Mouse (Mus musculus) stomach, postnatal 0 days (tissue): ENCODE measurements at regions not wholly inside any gene's neighbourhood (a gene's known extent, or its start where the extent isn't known, plus 50 kb on each side); places are given as distances from the start of the nearest gene placed in this dataset.

Experiments used
- ATAC-seq: fragments of 200-750 bp; cut with Nextera tagmentation; 2 replicates; pipeline ENCODE4 v1.8.0; 2017; ENCODE audit not compliant: low FRiP score, low TSS enrichment
- DNase-seq: peaks from one replicate; pipeline ENCODE4 v3.0.0-alpha.2; 2016; ENCODE audit warnings: low spot score
- H3K27ac ChIP-seq: fragments of 300-500 bp; sonication (generic); replicated peaks from 2 replicates; pipeline ENCODE4 v1.5.1; 2014; ENCODE audit warnings: mild to moderate bottlenecking, control low read depth
- H3K27me3 ChIP-seq: fragments of 300-500 bp; sonication (generic); 2 replicates; pipeline ENCODE4 v1.6.1; 2014; ENCODE audit warnings: low read length; ENCODE audit not compliant: control insufficient read depth, insufficient read depth
- H3K36me3 ChIP-seq: fragments of 300-500 bp; sonication (generic); 2 replicates; pipeline ENCODE4 v1.6.1; 2014; ENCODE audit warnings: low read length, mixed read lengths; ENCODE audit not compliant: control insufficient read depth, insufficient read depth
- H3K4me1 ChIP-seq: fragments of 300-500 bp; sonication (generic); replicated peaks from 2 replicates; pipeline ENCODE4 v1.6.1; 2014; ENCODE audit warnings: antibody characterized with exemption; ENCODE audit not compliant: control insufficient read depth, insufficient read depth
- H3K4me2 ChIP-seq: fragments of 300-500 bp; sonication (generic); replicated peaks from 2 replicates; pipeline ENCODE4 v1.6.1; 2014; ENCODE audit warnings: low read depth, mild to moderate bottlenecking, control low read depth, moderate library complexity
- H3K4me3 ChIP-seq: fragments of 300-500 bp; sonication (generic); 2 replicates; pipeline ENCODE4 v1.5.1; 2014; ENCODE audit warnings: low read depth, low read length, control low read depth
- H3K9ac ChIP-seq: fragments of 300-500 bp; sonication (generic); 2 replicates; pipeline ENCODE4 v1.6.1; 2014; ENCODE audit warnings: mild to moderate bottlenecking, low read length, control low read depth, mixed read lengths
- H3K9me3 ChIP-seq: fragments of 300-500 bp; sonication (generic); 2 replicates; pipeline ENCODE4 v1.6.1; 2016; ENCODE audit warnings: low read length; ENCODE audit not compliant: control insufficient read depth
- CTCF ChIP-seq: IDR thresholded peaks from 2 replicates; pipeline ENCODE4 v1.5.1; 2016; ENCODE audit warnings: antibody characterized with exemption, low read depth, mild to moderate bottlenecking, moderate library complexity
- EP300 ChIP-seq: optimal IDR thresholded peaks from 2 replicates; pipeline ENCODE3; 2016; ENCODE audit warnings: antibody characterized with exemption
- WGBS: fragments of 180-500 bp; shearing (Covaris S2); extraction: QIAGEN DNeasy Blood & Tissue Kit; methylation state at CpG from one replicate; pipeline ENCODE4 v1.1.7; 2014; 5-methylcytosine and 5-hydroxymethylcytosine counted together

GRCm38 (mm10) chr13:63701199-63702175 lies 113.6 kb upstream of the Ercc6l2 start:
- Histone ChIP-seq H3K36me3 (no peaks in the 10 kb centered on the region), H3K9me3 (no peaks in the 10 kb centered on the region), H3K27me3 (no peaks in the 10 kb centered on the region), H3K27ac (peak overlapping the region; percentile 81), H3K4me3 (no peak overlapping the region), H3K9ac (no peak overlapping the region), H3K4me2 (no peak overlapping the region), H3K4me1 (no peaks in the 10 kb centered on the region)
- TF ChIP-seq EP300: no peak
- TF ChIP-seq CTCF: no peak
- WGBS: 30% methylated on average over 9 of the region's 9 CpGs
- ATAC-seq (peak; percentile 47; the same call in 1 of the 2 replicates), DNase-seq (no peak)

GRCm38 (mm10) chr13:63708567-63708966 lies 106.5 kb upstream of the Ercc6l2 start:
- TF ChIP-seq CTCF (no peak), EP300 (no peak)
- no peak for ATAC-seq
- WGBS: 82% methylated on average over 2 of the region's 2 CpGs
- Histone ChIP-seq H3K9me3 (no peaks in the 10 kb centered on the region), H3K9ac (no peak overlapping the region), H3K4me3 (no peak overlapping the region), H3K27me3 (no peaks in the 10 kb centered on the region), H3K4me2 (no peak overlapping the region), H3K27ac (no peak overlapping the region), H3K4me1 (no peaks in the 10 kb centered on the region), H3K36me3 (no peaks in the 10 kb centered on the region)
- DNase-seq: no peak

GRCm38 (mm10) chr13:63713137-63713536 lies 101.9 kb upstream of the Ercc6l2 start:
- ATAC-seq (no peak), DNase-seq (no peak)
- Histone ChIP-seq H3K27ac (no peak overlapping the region), H3K36me3 (no peaks in the 10 kb centered on the region), H3K4me2 (no peak overlapping the region), H3K9ac (no peak overlapping the region), H3K9me3 (no peaks in the 10 kb centered on the region), H3K27me3 (no peaks in the 10 kb centered on the region), H3K4me3 (no peak overlapping the region), H3K4me1 (no peaks in the 10 kb centered on the region)
- TF ChIP-seq CTCF: peak; percentile 49
- no peak for TF ChIP-seq EP300
- 92% methylated on average over 3 of the region's 3 CpGs for WGBS

GRCm38 (mm10) chr13:63716498-63716897 lies 98.5 kb upstream of the Ercc6l2 start:
- TF ChIP-seq EP300: no peak
- peak; percentile 31; the same call in 1 of the 2 replicates for TF ChIP-seq CTCF
- Histone ChIP-seq H3K4me1 (peaks cover 14% of the 10 kb centered on the region), H3K9me3 (no peaks in the 10 kb centered on the region), H3K4me2 (no peak overlapping the region), H3K27ac (no peak overlapping the region), H3K36me3 (no peaks in the 10 kb centered on the region), H3K4me3 (no peak overlapping the region), H3K27me3 (no peaks in the 10 kb centered on the region), H3K9ac (no peak overlapping the region)
- ATAC-seq: no peak
- no peak for DNase-seq
- 60% methylated on average over 1 of the region's 1 CpGs for WGBS

- no peak overlapping the region for H3K4me3 ChIP-seq
- H3K9me3 ChIP-seq: no peaks in the 10 kb centered on the region
- no peaks in the 10 kb centered on the region for H3K27me3 ChIP-seq
- no peak overlapping the region for H3K27ac ChIP-seq
- no peak for DNase-seq
- ATAC-seq: no peak
- 67% methylated on average over 3 of the region's 3 CpGs for WGBS
- no peak overlapping the region for H3K9ac ChIP-seq
- TF ChIP-seq CTCF (no peak), EP300 (no peak)
- H3K36me3 ChIP-seq: no peaks in the 10 kb centered on the region
- H3K4me1 ChIP-seq: peaks cover 14% of the 10 kb centered on the region
- H3K4me2 ChIP-seq: no peak overlapping the region
These were observed 97.8 kb upstream of the Ercc6l2 start for GRCm38 (mm10) chr13:63717249-63717648.

GRCm38 (mm10) chr13:63718782-63719181 lies 96.3 kb upstream of the Ercc6l2 start:
- Histone ChIP-seq H3K9ac (no peak overlapping the region), H3K9me3 (no peaks in the 10 kb centered on the region), H3K27ac (peak overlapping the region; percentile 63; the same call in 1 of the 2 replicates), H3K4me3 (no peak overlapping the region), H3K36me3 (no peaks in the 10 kb centered on the region), H3K4me1 (peaks cover 14% of the 10 kb centered on the region), H3K27me3 (no peaks in the 10 kb centered on the region), H3K4me2 (no peak overlapping the region)
- ATAC-seq (no peak), DNase-seq (no peak)
- WGBS: 56% methylated on average over 2 of the region's 2 CpGs
- TF ChIP-seq EP300: no peak
- TF ChIP-seq CTCF: no peak
